8 mouse cellular contexts compared by ENCODE assay signal in the genomic region with DNA sequence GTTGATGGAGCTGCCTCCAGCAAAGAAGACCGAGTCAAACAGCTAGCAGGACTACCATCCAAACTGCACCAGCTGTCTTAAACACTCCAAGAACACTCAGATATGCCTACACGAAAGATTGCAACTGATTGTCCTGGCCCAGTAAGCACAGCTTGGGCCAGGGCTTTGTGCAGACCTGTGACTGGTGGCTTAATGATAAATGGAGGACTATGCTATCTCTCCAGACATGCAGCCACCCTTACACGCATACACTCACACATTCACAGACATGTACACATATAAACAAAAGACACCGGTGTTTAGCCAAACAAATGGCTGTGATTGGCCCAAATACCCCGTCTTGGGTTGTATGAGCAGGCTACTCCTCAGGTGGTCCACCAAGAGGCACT. TPM values are rescaled to one million over a fixed set of nuclear protein-coding genes. Genes with fewer than 3 reads are reported as not detected.
A peak's percentile ranks its signal among the peaks of the same experiment; 100 is the strongest.
DNase-seq lines count a peak whose midpoint lies in the region; ATAC-seq and TF ChIP-seq lines count a peak whose summit lies in the region.

No protein-coding gene starts in this region.

- peaks cover 16% of the 10 kb centered on the region for H3K4me1 ChIP-seq in lung, embryonic 16.5 days (replicated peaks; ENCODE audit: control insufficient read depth, insufficient read depth, low read length)
- H3K4me1 ChIP-seq in embryonic fibroblast, embryonic 13.5 days (ENCODE audit: control insufficient read depth, insufficient read depth, low read length), result no peaks in the 10 kb centered on the region; the same call in 1 of the 2 replicates
- peaks cover 17% of the 10 kb centered on the region for H3K4me1 ChIP-seq in limb, embryonic 12.5 days (replicated peaks)
- H3K4me1 ChIP-seq in neural tube, embryonic 15.5 days, result peaks cover 30% of the 10 kb centered on the region

- no peak for TF ChIP-seq CTCF in embryonic fibroblast, embryonic 13.5 days (IDR thresholded peaks at IDR 0.05; ENCODE audit: borderline replicate concordance, insufficient read depth, low read length)

- H3K36me3 ChIP-seq in lung, embryonic 16.5 days (ENCODE audit: control insufficient read depth, insufficient read depth, low read length), result peaks cover 7% of the 10 kb centered on the region
- H3K36me3 ChIP-seq in limb, embryonic 12.5 days, result peaks cover 17% of the 10 kb centered on the region
- peaks cover 27% of the 10 kb centered on the region for H3K36me3 ChIP-seq in neural tube, embryonic 15.5 days

- intact Hi-C loops in left cerebral cortex, postnatal 4 days (cut with DNase I), result no loop called here

- peak overlapping the region; percentile 99 for H3K4me3 ChIP-seq in lung, embryonic 16.5 days (ENCODE audit: low read length)
- peak overlapping the region; percentile 53 for H3K4me3 ChIP-seq in embryonic fibroblast, embryonic 13.5 days (ENCODE audit: insufficient read depth, low read length)
- H3K4me3 ChIP-seq in limb, embryonic 12.5 days (replicated peaks), result peak overlapping the region; percentile 96
- peak overlapping the region; percentile 99 for H3K4me3 ChIP-seq in neural tube, embryonic 15.5 days (replicated peaks)

- no peak for ATAC-seq in lung, embryonic 16.5 days (ENCODE audit: low read depth)
- ATAC-seq in limb, embryonic 12.5 days (ENCODE audit: insufficient number of reproducible peaks, insufficient read depth, low FRiP score, low TSS enrichment, low read depth), result no peak
- peak; percentile 8; the same call in 1 of the 2 replicates for ATAC-seq in neural tube, embryonic 15.5 days (ENCODE audit: low FRiP score)

- no peak overlapping the region for H3K27ac ChIP-seq in lung, embryonic 16.5 days (ENCODE audit: low read length)
- no peak overlapping the region for H3K27ac ChIP-seq in embryonic fibroblast, embryonic 13.5 days (ENCODE audit: insufficient read depth, low read length)
- 0 out of 2 replicates have a peak overlapping the region, but pooled peaks have one; percentile 45 for H3K27ac ChIP-seq in limb, embryonic 12.5 days
- H3K27ac ChIP-seq in neural tube, embryonic 15.5 days (replicated peaks), result peak overlapping the region; percentile 60

- no peaks in the 10 kb centered on the region for H3K27me3 ChIP-seq in lung, embryonic 16.5 days (ENCODE audit: control insufficient read depth, insufficient read depth, low read depth, low read length)
- H3K27me3 ChIP-seq in limb, embryonic 12.5 days, result no peaks in the 10 kb centered on the region
- H3K27me3 ChIP-seq in neural tube, embryonic 15.5 days (replicated peaks), result no peaks in the 10 kb centered on the region

- peak overlapping the region; percentile 99 for H3K9ac ChIP-seq in lung, embryonic 16.5 days (ENCODE audit: low read length)
- H3K9ac ChIP-seq in limb, embryonic 12.5 days (replicated peaks), result peak overlapping the region; percentile 95
- H3K9ac ChIP-seq in neural tube, embryonic 15.5 days (replicated peaks), result peak overlapping the region; percentile 44

- no peaks in the 10 kb centered on the region for H3K9me3 ChIP-seq in lung, embryonic 16.5 days (ENCODE audit: control insufficient read depth, low read length)
- H3K9me3 ChIP-seq in limb, embryonic 12.5 days, result no peaks in the 10 kb centered on the region
- no peaks in the 10 kb centered on the region for H3K9me3 ChIP-seq in neural tube, embryonic 15.5 days (replicated peaks)

- peak overlapping the region; percentile 61 for H3K4me2 ChIP-seq in lung, embryonic 16.5 days (ENCODE audit: low read depth, low read length)
- peak overlapping the region; percentile 81 for H3K4me2 ChIP-seq in limb, embryonic 12.5 days
- peak overlapping the region; percentile 63 for H3K4me2 ChIP-seq in neural tube, embryonic 15.5 days

- no peak for DNase-seq in lung, postnatal 14 days
- no peak for DNase-seq in right cerebral cortex, adult 18-20 months
- no peak for DNase-seq in left cerebral cortex, postnatal 4 days
- no peak for DNase-seq in kidney, adult 11 months

- 39% methylated on average over 5 of the region's 5 CpGs for WGBS in lung, embryonic 16.5 days
- 54% methylated on average over 5 of the region's 5 CpGs for WGBS in limb, embryonic 12.5 days
- 46% methylated on average over 5 of the region's 5 CpGs for WGBS in neural tube, embryonic 15.5 days

- TF ChIP-seq POLR2A in embryonic fibroblast, embryonic 13.5 days (IDR thresholded peaks at IDR 0.05; ENCODE audit: low read depth, low read length), result no peak

RNA-seq across cellular contexts. Expression of a gene that starts 0.8 kb away (rescaled TPM):
- 30.9 and 34.4 TPM in 2 replicates for polyA plus RNA-seq in lung, embryonic 16.5 days (2015; fragmentation: Nextera tagmentation; extraction: Ambion mirVana)
- polyA plus RNA-seq in embryonic fibroblast, embryonic 13.5 days (2011; ENCODE audit: insufficient read length, low read depth, missing spikeins), result 45.7 and 49.6 TPM in 2 replicates
- polyA plus RNA-seq in limb, embryonic 12.5 days (2016; fragmentation: Nextera tagmentation; extraction: Ambion mirVana), result 41.0 and 46.0 TPM in 2 replicates
- 27.9 and 28.9 TPM in 2 replicates for polyA plus RNA-seq in neural tube, embryonic 15.5 days (2015; fragmentation: Nextera tagmentation; extraction: Ambion mirVana)
- 10 to 100 TPM; 34.1 to 38.6 TPM for total RNA-seq in left cerebral cortex, postnatal 4 days (2021)

RNA-seq across cellular contexts. Expression of a gene that starts 25.5 kb away (rescaled TPM):
- polyA plus RNA-seq in lung, embryonic 16.5 days (2015; fragmentation: Nextera tagmentation; extraction: Ambion mirVana), result 58.3 and 67.0 TPM in 2 replicates
- 159 and 173 TPM in 2 replicates for polyA plus RNA-seq in embryonic fibroblast, embryonic 13.5 days (2011; ENCODE audit: insufficient read length, low read depth, missing spikeins)
- 85.4 and 86.1 TPM in 2 replicates for polyA plus RNA-seq in limb, embryonic 12.5 days (2016; fragmentation: Nextera tagmentation; extraction: Ambion mirVana)
- 57.9 and 58.2 TPM in 2 replicates for polyA plus RNA-seq in neural tube, embryonic 15.5 days (2015; fragmentation: Nextera tagmentation; extraction: Ambion mirVana)
- 10 to 100 TPM; 66.8 to 67.2 TPM for total RNA-seq in left cerebral cortex, postnatal 4 days (2021)

RNA-seq across cellular contexts. Expression of a gene that starts 25.8 kb away (rescaled TPM):
- 8.5 and 10.5 TPM in 2 replicates for polyA plus RNA-seq in lung, embryonic 16.5 days (2015; fragmentation: Nextera tagmentation; extraction: Ambion mirVana)
- 40.8 and 51.0 TPM in 2 replicates for polyA plus RNA-seq in embryonic fibroblast, embryonic 13.5 days (2011; ENCODE audit: insufficient read length, low read depth, missing spikeins)
- 8.4 and 10.3 TPM in 2 replicates for polyA plus RNA-seq in limb, embryonic 12.5 days (2016; fragmentation: Nextera tagmentation; extraction: Ambion mirVana)
- polyA plus RNA-seq in neural tube, embryonic 15.5 days (2015; fragmentation: Nextera tagmentation; extraction: Ambion mirVana), result 14.0 and 15.7 TPM in 2 replicates
- 10 to 100 TPM; 29.3 to 31.1 TPM for total RNA-seq in left cerebral cortex, postnatal 4 days (2021)

RNA-seq across cellular contexts. Expression of a gene that starts 41.6 kb away (rescaled TPM):
- polyA plus RNA-seq in lung, embryonic 16.5 days (2015; fragmentation: Nextera tagmentation; extraction: Ambion mirVana), result 0.84 and 1.1 TPM in 2 replicates
- polyA plus RNA-seq in embryonic fibroblast, embryonic 13.5 days (2011; ENCODE audit: insufficient read length, low read depth, missing spikeins), result 3.6 and 4.1 TPM in 2 replicates
- 2.4 and 2.6 TPM in 2 replicates for polyA plus RNA-seq in limb, embryonic 12.5 days (2016; fragmentation: Nextera tagmentation; extraction: Ambion mirVana)
- polyA plus RNA-seq in neural tube, embryonic 15.5 days (2015; fragmentation: Nextera tagmentation; extraction: Ambion mirVana), result 37.6 and 41.1 TPM in 2 replicates
- total RNA-seq in left cerebral cortex, postnatal 4 days (2021), result 10 to 100 TPM; 12.7 to 13.6 TPM

Comparison
In these comparisons a context has a peak if more than half of its experiments do, and no peak if none do; other contexts are left out.
1. H3K27ac ChIP-seq: peak in limb, embryonic 12.5 days (single experiment) and neural tube, embryonic 15.5 days (single experiment); none in lung, embryonic 16.5 days (single experiment) and embryonic fibroblast, embryonic 13.5 days (single experiment).
2. H3K9ac ChIP-seq: peak in every context shown above with its lines; median percentile 99 in lung, embryonic 16.5 days; 95 in limb, embryonic 12.5 days; 44 in neural tube, embryonic 15.5 days.
3. Peak in every context shown above with its lines, with median percentiles within 50 percentile points of each other: H3K4me2 ChIP-seq and H3K4me3 ChIP-seq.